Mouse (Mus musculus): Measurements from ENCODE around the gene Nfyb.
A peak's percentile ranks its signal among the peaks of the same experiment; 100 is the strongest.

Gene Nfyb

GRCm38 (mm10) chr10:82763840-82764631, at the start of gene Nfyb:
TSS of gene Nfyb (minus strand) at chr10:82764144.
- DNase-seq (ENCODE audit: low read depth, low spot score): peak; percentile 97

- peak; percentile 54 for DNase-seq (ENCODE audit: low read depth, low spot score)
These were observed 48.0 kb upstream of the Nfyb start for GRCm38 (mm10) chr10:82811855-82812431.

- no peak for DNase-seq (ENCODE audit: low read depth, low spot score)
These were observed 45.4 kb upstream of the Nfyb start for GRCm38 (mm10) chr10:82809352-82809751.

GRCm38 (mm10) chr10:82808891-82809290, 44.9 kb upstream of the Nfyb start:
- no peak for DNase-seq (ENCODE audit: low read depth, low spot score)

- DNase-seq (ENCODE audit: low read depth, low spot score): no peak
These were observed 44.2 kb upstream of the Nfyb start for GRCm38 (mm10) chr10:82808155-82808554.

GRCm38 (mm10) chr10:82807238-82807637, 43.3 kb upstream of the Nfyb start:
- no peak for DNase-seq (ENCODE audit: low read depth, low spot score)

- no peak for DNase-seq (ENCODE audit: low read depth, low spot score)
These were observed 42.5 kb upstream of the Nfyb start for GRCm38 (mm10) chr10:82806414-82806813.

GRCm38 (mm10) chr10:82805111-82805510, 41.2 kb upstream of the Nfyb start:
- no peak for DNase-seq (ENCODE audit: low read depth, low spot score)

GRCm38 (mm10) chr10:82804396-82804795, 40.5 kb upstream of the Nfyb start:
- no peak for DNase-seq (ENCODE audit: low read depth, low spot score)

- no peak for DNase-seq (ENCODE audit: low read depth, low spot score)
These were observed 36.1 kb upstream of the Nfyb start for GRCm38 (mm10) chr10:82800094-82800493.

- DNase-seq (ENCODE audit: low read depth, low spot score): no peak
These were observed 34.5 kb upstream of the Nfyb start for GRCm38 (mm10) chr10:82798312-82798933.

- no peak for DNase-seq (ENCODE audit: low read depth, low spot score)
These were observed 33.2 kb upstream of the Nfyb start for GRCm38 (mm10) chr10:82797119-82797491.

- no peak for DNase-seq (ENCODE audit: low read depth, low spot score)
These were observed 32.7 kb upstream of the Nfyb start for GRCm38 (mm10) chr10:82796471-82797118.

- no peak for DNase-seq (ENCODE audit: low read depth, low spot score)
These were observed 31.8 kb upstream of the Nfyb start for GRCm38 (mm10) chr10:82795767-82796166.

- DNase-seq (ENCODE audit: low read depth, low spot score): no peak
These were observed 31.3 kb upstream of the Nfyb start for GRCm38 (mm10) chr10:82795071-82795731.

GRCm38 (mm10) chr10:82792311-82792710, 28.4 kb upstream of the Nfyb start:
- no peak for DNase-seq (ENCODE audit: low read depth, low spot score)

- no peak for DNase-seq (ENCODE audit: low read depth, low spot score)
These were observed 27.8 kb upstream of the Nfyb start for GRCm38 (mm10) chr10:82791713-82792112.

- DNase-seq (ENCODE audit: low read depth, low spot score): no peak
These were observed 26.6 kb upstream of the Nfyb start for GRCm38 (mm10) chr10:82790504-82790903.

- no peak for DNase-seq (ENCODE audit: low read depth, low spot score)
These were observed 25.2 kb upstream of the Nfyb start for GRCm38 (mm10) chr10:82789181-82789580.

GRCm38 (mm10) chr10:82782472-82782871, 18.5 kb upstream of the Nfyb start:
- no peak for DNase-seq (ENCODE audit: low read depth, low spot score)

GRCm38 (mm10) chr10:82780816-82781215, 16.9 kb upstream of the Nfyb start:
- DNase-seq (ENCODE audit: low read depth, low spot score): no peak

- DNase-seq (ENCODE audit: low read depth, low spot score): no peak
These were observed 16.4 kb upstream of the Nfyb start for GRCm38 (mm10) chr10:82780322-82780721.
